Mouse (Mus musculus) limb, embryonic 14.5 days (tissue): ENCODE results near the gene Dvl1. TPM values are rescaled to one million over a fixed set of nuclear protein-coding genes. Genes with fewer than 3 reads are reported as not detected.

Experiments
- ATAC-seq: fragments of 200-750 bp; cut with Nextera tagmentation; 2 replicates; pipeline ENCODE4 v1.8.0; 2017; ENCODE audit warnings: low read depth, moderate number of reproducible peaks, moderate TSS enrichment; ENCODE audit not compliant: low FRiP score
- DNase-seq: peaks from one replicate; pipeline ENCODE4 v3.0.0-alpha.2; 2015; ENCODE audit warnings: low spot score
- H3K27ac ChIP-seq: fragments of 300-500 bp; sonication (generic); replicated peaks from 2 replicates; pipeline ENCODE4 v1.5.1; 2014; ENCODE audit warnings: low read depth, mild to moderate bottlenecking, low read length, moderate library complexity, mixed read lengths
- H3K27me3 ChIP-seq: fragments of 300-500 bp; sonication (generic); 2 replicates; pipeline ENCODE4 v1.6.1; 2014; ENCODE audit warnings: low read length, mixed read lengths; ENCODE audit not compliant: control insufficient read depth, insufficient read depth
- H3K36me3 ChIP-seq: fragments of 300-500 bp; sonication (generic); 2 replicates; pipeline ENCODE4 v1.6.1; 2014; ENCODE audit warnings: mild to moderate bottlenecking, low read length, moderate library complexity, mixed read lengths; ENCODE audit not compliant: control insufficient read depth, insufficient read depth
- H3K4me1 ChIP-seq: fragments of 300-500 bp; sonication (generic); 2 replicates; pipeline ENCODE4 v1.6.1; 2014; ENCODE audit warnings: antibody characterized with exemption, low read length, mixed read lengths; ENCODE audit not compliant: control insufficient read depth, insufficient read depth
- H3K4me2 ChIP-seq: fragments of 300-500 bp; sonication (generic); replicated peaks from 2 replicates; pipeline ENCODE4 v1.6.1; 2014; ENCODE audit warnings: low read depth, mild to moderate bottlenecking, low read length, moderate library complexity; ENCODE audit not compliant: severe bottlenecking
- H3K4me3 ChIP-seq: fragments of 300-500 bp; sonication (generic); replicated peaks from 2 replicates; pipeline ENCODE4 v1.5.1; 2014; ENCODE audit warnings: low read length
- H3K9ac ChIP-seq: fragments of 300-500 bp; sonication (generic); 2 replicates; pipeline ENCODE4 v1.6.1; 2014; ENCODE audit warnings: mild to moderate bottlenecking, low read depth, low read length, moderate library complexity; ENCODE audit not compliant: severe bottlenecking
- H3K9me3 ChIP-seq: fragments of 300-500 bp; sonication (generic); 2 replicates; pipeline ENCODE4 v1.6.1; 2016; ENCODE audit warnings: low read length; ENCODE audit not compliant: control insufficient read depth
- POLR2A ChIP-seq: fragments of 200-500 bp; IDR thresholded peaks from 2 replicates; pipeline ENCODE4 v1.8.0; 2012; ENCODE audit warnings: inconsistent platforms, mild to moderate bottlenecking, moderate library complexity, borderline replicate concordance; ENCODE audit not compliant: insufficient read depth, insufficient read length; ENCODE audit errors: extremely low read depth
- WGBS: fragments of 180-500 bp; shearing (Covaris S2); extraction: QIAGEN DNeasy Blood & Tissue Kit; methylation state at CpG from one replicate; pipeline ENCODE4 v1.1.7; 2014; 5-methylcytosine and 5-hydroxymethylcytosine counted together
- polyA plus RNA-seq, 2 experiments: library from polyadenylated mRNA; depleted of rRNA in 1 of 2; stranded (reverse) in 1 of 2; unstranded in 1 of 2; fragments of >200 nt; fragmentation: Nextera tagmentation in 1 of 2; extraction: Ambion mirVana in 1 of 2; gene quantifications; 2 replicates each; pipeline versions ENCODE4 v1.2.1 to v1.2.3; 2012 to 2014

The Dvl1 gene
- polyA plus RNA-seq, 2 experiments = 17.4 to 92.9 TPM

- H3K9me3 ChIP-seq = no peaks in the 10 kb centered on the region
- WGBS = 1% methylated on average over 38 of the region's 52 CpGs
- H3K9ac ChIP-seq = peak within 1 kb of the TSS; percentile 75
- ATAC-seq (peak; percentile 94), DNase-seq (peak; percentile 96)
- H3K27me3 ChIP-seq = no peaks in the 10 kb centered on the region
- peak within 1 kb of the TSS; percentile 96 for H3K4me2 ChIP-seq
- H3K36me3 ChIP-seq = peaks cover 32% of the 10 kb centered on the region
- H3K4me3 ChIP-seq = peak within 1 kb of the TSS; percentile 88
- H3K4me1 ChIP-seq = peaks cover 25% of the 10 kb centered on the region
- no peak for TF ChIP-seq POLR2A
- peak within 1 kb of the TSS; percentile 89 for H3K27ac ChIP-seq
Measured at GRCm38 (mm10) chr4:155891551-155892001, 44.4 kb downstream of the Dvl1 start, which contains the start of the genes Pusl1 and Acap3. Gene Pusl1 (minus strand): TSS chr4:155891781. Gene Acap3 (plus strand): TSS chr4:155891822.

DNA sequence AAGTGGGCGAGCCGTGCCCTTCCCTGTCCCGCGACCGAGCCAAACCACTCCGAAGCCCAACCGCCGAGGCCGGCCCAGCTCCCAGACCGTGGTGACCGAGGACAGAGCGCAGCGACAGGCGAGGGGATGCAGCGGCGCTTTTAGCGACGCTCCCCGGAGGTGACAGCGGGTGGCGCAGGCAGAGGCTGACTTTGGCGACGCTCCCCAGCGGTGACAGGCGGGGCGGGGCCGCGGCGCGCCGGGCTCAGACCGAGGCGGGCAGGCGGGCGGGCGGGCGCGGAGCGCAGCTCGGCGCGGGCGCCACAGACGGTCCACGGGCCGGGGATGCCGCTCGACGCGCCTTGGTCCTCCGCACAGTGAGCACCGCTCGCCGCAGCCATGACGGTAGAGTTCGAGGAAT lies 44.8 kb downstream of the Dvl1 start:
- WGBS = under 1% methylated on average over 29 of the region's 56 CpGs

DNA sequence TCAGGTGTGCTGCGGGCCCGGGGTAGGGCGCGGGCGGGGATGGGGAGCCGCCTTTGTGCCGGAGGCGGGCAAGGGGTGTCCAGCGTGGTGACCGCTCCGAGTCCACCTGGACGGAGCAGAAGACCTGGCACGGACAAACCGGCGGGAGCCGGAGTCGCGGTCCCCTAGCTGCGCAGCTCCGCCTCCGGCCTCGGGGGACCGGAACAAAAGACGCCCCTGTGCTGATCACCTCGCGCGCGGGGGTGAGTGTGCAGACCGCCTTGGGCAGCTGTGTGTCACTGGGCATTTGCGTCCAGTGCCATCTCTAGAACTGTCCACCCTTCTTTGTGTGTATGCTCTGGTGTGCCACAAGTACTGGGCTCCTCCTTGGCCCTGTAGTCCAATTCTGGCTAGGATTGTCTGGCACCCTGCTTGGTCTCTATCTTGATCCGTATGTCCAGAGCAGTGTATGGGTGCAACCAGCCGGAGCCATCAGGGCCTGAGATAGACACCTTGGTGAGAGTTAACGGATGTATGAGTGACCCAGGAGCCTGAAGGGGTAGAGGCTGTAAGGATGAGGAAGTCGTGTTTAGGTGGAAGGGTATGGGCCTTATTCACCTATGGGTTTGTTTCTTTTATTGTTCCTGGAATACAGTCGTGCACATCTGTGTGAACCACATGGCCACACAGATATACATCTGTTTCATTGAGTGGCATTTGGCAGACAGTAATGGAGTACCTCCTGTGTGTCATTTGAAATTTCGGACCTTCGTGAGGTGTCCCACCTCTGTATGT lies 45.4 kb downstream of the Dvl1 start:
- peak overlapping the region; percentile 88 for H3K4me3 ChIP-seq
- WGBS = 6% methylated on average over 33 of the region's 37 CpGs
- peaks cover 27% of the 10 kb centered on the region for H3K36me3 ChIP-seq
- H3K27ac ChIP-seq = peak overlapping the region; percentile 89; the same call in 1 of the 2 replicates
- ATAC-seq (no peak), DNase-seq (no peak)
- no peaks in the 10 kb centered on the region for H3K9me3 ChIP-seq
- TF ChIP-seq POLR2A = no peak
- peak overlapping the region; percentile 96 for H3K4me2 ChIP-seq
- no peaks in the 10 kb centered on the region for H3K27me3 ChIP-seq
- peaks cover 25% of the 10 kb centered on the region for H3K4me1 ChIP-seq
- peak overlapping the region; percentile 75 for H3K9ac ChIP-seq

More for the DNA sequence above, 44.8 kb downstream of the Dvl1 start:
- Histone ChIP-seq H3K4me2 (peak overlapping the region; percentile 96), H3K27me3 (no peaks in the 10 kb centered on the region), H3K4me3 (peak overlapping the region; percentile 88), H3K36me3 (peaks cover 32% of the 10 kb centered on the region), H3K27ac (peak overlapping the region; percentile 89), H3K9me3 (no peaks in the 10 kb centered on the region), H3K9ac (peak overlapping the region; percentile 75), H3K4me1 (peaks cover 25% of the 10 kb centered on the region)
- DNase-seq (peak; percentile 79), ATAC-seq (peak; percentile 90)
- no peak for TF ChIP-seq POLR2A

- H3K27ac ChIP-seq = no peak overlapping the region
- ATAC-seq (no peak), DNase-seq (no peak)
- TF ChIP-seq POLR2A = no peak
- H3K9me3 ChIP-seq = no peaks in the 10 kb centered on the region
- 69% methylated on average over 8 of the region's 8 CpGs for WGBS
- peaks cover 22% of the 10 kb centered on the region for H3K36me3 ChIP-seq
- peak overlapping the region; percentile 88 for H3K4me3 ChIP-seq
- H3K4me2 ChIP-seq = peak overlapping the region; percentile 96
- H3K9ac ChIP-seq = no peak overlapping the region
- peaks cover 25% of the 10 kb centered on the region for H3K4me1 ChIP-seq
- H3K27me3 ChIP-seq = no peaks in the 10 kb centered on the region
Measured at GRCm38 (mm10) chr4:155893212-155893690, 46.0 kb downstream of the Dvl1 start.

- Histone ChIP-seq H3K4me1 (peaks cover 25% of the 10 kb centered on the region), H3K36me3 (peaks cover 22% of the 10 kb centered on the region), H3K4me2 (peak overlapping the region; percentile 15; the same call in 1 of the 2 replicates), H3K4me3 (no peak overlapping the region), H3K9ac (peak overlapping the region; percentile 29), H3K9me3 (no peaks in the 10 kb centered on the region), H3K27ac (no peak overlapping the region), H3K27me3 (no peaks in the 10 kb centered on the region)
- ATAC-seq = no peak
- WGBS = 20% methylated on average over 8 of the region's 8 CpGs
- TF ChIP-seq POLR2A = no peak
- peak; percentile 23 for DNase-seq
Measured at GRCm38 (mm10) chr4:155894311-155894881, 47.2 kb downstream of the Dvl1 start.
